Mouse (Mus musculus) ovary, adult 18-20 months (tissue): ENCODE measurements around the gene Fam173b.
"Not testable (repeated sequence)": the region's sequence is repeated elsewhere in the genome, so short reads cannot be mapped to it uniquely, and the experiment has no call there.

Source experiments
- DNase-seq: peaks from one replicate; pipeline ENCODE4 v3.0.0; 2022; ENCODE audit warnings: low spot score, mixed read lengths

Fam173b gene

DNA sequence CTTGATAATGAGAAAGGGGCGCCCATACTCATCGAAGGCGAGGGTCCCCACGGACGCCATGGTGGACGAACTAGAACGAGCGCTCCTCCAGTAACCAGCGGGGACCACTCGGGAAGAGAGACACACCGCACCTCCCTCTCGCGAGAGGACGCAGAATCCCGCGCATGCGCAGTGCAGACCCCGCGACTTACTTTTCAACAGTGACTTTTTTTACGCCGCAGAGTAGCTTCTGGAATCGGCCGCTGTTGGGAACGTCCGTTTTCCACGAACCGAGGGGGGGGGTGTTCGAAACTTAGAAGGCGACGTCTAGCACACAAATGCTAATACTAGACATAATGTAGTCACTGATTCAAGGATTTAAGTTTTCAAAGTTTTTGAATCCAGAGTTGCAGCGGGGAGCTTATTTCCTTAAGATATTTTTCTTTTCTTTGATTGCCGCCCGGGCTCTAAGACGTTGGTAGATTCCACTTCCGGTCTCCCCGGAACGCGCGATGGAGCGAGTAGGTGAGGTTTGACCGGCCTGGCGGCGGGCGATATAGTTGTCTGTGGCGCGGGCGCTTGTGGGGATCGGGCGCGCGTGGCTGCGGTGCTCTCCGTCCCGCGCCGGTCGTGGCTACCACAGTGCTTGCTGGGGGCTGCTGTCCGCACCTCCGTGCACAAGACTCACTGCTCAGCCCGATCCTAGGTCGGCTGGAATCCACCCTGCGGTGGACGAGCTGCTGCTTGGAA, at the start of gene Fam173b, which contains the start of gene Cct5:
TSS of gene Fam173b (plus strand) at position 207 of the 729 bp plus-strand sequence.
TSS of gene Cct5 (minus strand) at position 159 of the 729 bp plus-strand sequence.
- DNase-seq: peak; percentile 96

DNA sequence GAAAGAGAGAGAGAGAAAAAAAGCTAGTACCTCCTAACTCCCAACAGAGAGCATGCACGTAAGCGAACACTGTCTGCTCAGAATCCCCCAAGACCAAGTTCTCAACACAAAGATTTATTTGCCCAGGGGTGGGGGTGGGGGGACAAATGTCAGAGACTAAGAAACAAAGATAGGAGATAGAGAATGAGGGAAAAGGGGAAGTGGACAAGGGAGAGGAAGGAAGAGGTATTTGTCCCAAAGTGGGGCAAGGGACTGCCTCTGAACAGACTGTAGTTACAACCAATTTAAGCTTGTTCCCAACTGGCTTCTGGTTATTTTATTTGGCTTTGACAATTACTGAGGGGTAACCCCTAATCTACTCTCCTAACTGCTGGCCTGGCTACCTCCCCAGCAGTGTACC, 46.8 kb upstream of the Fam173b start:
- DNase-seq: no peak

DNA sequence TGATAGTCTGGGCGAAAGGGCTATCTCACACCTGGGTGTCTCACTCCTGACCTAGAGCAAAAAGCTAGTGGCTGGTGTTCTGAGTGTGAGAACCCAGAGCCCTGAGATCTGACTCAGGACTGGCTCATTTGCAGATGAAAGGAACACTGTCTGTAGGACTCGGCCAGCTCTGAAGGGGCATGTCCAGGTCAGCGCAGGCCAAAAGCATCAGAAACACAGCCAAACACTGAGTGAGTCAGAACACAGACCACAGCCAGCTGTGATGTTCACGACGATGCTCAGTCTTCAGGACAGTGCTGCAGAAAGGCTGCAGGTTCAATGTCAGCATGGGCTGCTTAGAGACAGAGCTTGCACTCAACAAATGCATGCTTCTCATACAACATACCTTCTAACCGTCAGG, 40.3 kb upstream of the Fam173b start:
- no peak for DNase-seq

DNA sequence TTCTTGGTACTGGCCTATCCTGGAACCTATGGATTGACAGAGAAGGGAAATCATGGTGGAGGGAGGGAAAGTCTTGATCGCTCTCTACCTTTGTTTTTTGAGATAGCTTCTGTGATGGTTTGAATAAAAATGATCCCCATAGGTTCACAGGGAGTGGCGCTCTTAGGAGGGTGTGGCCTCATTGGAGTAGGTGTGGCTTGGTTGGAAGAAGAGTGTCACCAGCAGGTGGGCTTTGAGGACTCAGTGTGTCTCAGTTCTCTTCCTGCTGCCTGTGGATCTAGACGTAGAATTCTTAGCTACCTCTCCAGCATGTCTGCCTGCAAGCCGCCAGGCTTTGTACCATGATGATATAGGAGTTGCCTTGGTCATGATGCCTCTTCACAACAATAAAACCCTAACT, 39.7 kb upstream of the Fam173b start:
- DNase-seq: no peak

DNA sequence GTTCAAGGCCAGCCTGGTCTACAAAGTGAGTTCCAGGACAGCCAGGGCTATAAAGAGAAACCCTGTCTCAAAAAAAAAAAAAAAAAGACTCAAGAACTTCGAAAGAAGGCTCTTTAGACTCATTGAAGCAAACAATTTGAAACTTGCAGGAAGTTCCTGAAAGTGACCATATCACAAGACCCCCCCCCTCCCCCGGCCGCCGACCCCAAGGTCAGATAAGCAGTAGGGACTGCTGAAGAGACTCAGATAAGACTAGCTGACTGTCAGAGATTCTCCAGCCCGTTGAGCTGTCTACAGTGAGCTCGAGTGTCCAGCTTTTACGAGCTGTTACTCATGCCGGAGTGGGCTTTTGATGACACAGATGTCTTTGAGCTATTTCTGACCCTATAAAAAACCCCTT, 38.8 kb upstream of the Fam173b start:
- no peak for DNase-seq

DNA sequence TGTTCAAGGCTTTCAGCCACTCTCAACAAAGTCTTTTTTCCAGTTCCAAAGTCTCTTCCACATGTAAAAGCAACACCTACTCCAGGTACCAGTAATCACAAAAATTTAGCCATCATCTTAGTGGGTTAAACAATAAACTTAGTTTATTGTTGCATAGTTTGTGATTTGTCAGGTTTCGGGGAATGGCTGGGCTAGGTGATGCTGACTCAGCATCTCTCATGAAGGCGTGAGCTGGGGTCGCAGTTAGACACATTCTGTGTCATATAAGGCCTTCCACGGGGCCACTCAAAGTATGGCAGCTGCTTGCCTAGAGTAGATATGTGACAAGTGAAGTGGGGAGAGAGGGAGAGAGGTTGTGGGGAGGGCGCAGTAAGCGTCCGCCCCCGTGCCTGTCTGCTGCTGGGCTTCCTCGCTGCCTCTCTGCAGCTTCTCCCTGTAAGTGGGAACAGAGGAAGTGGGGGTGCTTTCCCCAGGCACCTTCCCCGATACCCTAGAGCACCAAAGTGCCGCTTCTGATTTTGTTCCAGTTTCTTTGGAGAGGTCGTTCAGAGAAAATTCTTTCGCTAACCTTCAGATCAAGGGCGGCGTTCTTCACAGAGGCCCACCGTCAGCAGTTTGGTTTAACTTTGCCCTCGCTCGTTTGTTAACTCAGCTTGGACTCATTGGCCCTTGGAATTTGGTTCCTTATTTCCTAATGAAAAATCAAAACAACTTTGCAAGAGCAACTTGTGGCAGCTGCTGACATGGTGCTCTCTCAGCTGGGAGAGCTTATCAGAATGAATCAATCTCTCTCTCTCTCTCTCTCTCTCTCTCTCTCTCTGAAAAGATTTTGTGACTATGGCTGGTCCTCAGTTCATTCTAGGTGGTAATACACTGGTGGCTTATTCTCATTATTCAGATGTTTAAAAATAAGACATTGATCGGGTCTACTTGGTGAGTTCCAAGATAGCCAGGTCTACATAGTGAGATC, 37.8 kb upstream of the Fam173b start:
- peak; percentile 50 for DNase-seq

DNA sequence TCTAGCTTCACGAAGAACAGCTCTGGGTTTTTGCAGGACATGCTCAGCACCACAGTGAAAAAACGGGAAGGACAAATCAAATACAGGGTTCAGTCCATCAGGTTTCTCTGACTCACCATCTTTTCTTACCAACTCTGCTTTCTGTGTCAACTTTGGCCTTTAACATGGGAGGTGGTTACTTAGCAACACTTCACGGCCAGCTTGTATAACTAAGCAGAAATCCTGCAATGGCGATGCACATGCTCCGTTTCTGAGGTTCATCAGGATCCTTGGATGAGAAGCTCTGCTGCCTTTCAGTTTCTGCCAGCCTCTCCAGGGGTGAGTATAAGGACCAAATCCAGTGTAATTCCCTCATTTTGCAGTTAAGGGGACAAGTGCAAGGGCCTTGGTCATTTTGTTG, 36.5 kb upstream of the Fam173b start, which contains the start of gene Cmbl:
TSS of gene Cmbl (plus strand) at position 206 of the 400 bp plus-strand sequence.
- no peak for DNase-seq

DNA sequence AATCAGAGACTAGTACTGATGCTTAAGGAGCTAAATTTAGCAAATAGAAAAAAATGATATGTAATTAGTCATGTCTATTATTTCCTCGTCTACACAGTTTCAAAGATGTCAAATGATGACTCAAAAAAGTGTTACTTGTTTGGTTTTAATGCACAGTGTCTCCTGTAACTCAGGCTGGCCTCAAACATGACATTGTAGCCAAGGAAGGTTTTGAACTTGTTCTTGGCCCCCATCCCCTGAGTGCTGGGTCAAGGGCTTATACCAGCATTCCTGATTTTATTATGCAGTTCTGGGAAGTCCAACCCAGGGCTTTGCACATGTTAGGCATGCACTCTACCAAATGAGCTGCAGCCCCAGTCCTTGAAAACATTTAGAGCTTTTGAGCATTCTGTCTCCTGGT, 35.9 kb upstream of the Fam173b start:
- DNase-seq: no peak

DNA sequence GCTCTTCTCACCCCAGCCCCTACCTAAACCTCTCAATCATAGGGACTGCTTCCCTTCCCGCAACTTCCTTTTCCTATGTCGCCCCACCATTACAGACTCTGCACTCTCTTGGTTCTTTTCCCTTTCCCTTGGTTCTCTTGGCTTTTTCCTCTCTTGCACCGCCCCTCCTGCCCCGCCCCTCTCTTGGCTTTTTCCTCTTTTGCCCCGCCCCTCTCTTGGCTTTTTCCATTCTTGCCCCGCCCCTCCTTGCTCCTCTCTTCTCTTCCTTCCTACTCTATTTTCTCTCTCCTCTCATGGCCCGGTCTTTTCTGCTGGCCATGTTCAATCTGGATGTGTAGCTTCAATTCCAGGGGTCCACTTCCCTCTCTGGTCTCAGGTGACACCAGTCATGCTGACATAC, 34.2 kb upstream of the Fam173b start:
- no peak for DNase-seq

DNA sequence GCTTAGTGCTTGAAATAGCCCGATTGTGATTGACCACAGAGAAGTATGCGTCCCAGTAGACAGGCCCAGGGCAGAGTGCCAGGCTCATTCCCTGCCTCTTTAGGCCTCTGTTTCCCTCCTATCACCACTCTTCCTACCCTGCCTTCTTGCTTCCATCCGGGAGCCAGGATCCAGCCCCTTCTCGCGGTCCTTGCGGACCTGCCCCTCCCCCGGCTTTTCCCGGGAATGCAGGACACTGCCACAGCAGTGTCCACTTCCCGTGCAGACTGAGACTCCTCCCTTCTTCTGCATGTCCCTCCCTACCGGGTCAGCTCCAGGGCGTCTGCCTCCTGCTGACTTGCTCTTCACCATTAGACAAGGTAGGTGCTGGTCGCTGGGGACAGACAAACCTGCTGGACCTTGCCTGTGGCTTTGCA, 33.1 kb upstream of the Fam173b start:
- DNase-seq: peak; percentile 41

DNA sequence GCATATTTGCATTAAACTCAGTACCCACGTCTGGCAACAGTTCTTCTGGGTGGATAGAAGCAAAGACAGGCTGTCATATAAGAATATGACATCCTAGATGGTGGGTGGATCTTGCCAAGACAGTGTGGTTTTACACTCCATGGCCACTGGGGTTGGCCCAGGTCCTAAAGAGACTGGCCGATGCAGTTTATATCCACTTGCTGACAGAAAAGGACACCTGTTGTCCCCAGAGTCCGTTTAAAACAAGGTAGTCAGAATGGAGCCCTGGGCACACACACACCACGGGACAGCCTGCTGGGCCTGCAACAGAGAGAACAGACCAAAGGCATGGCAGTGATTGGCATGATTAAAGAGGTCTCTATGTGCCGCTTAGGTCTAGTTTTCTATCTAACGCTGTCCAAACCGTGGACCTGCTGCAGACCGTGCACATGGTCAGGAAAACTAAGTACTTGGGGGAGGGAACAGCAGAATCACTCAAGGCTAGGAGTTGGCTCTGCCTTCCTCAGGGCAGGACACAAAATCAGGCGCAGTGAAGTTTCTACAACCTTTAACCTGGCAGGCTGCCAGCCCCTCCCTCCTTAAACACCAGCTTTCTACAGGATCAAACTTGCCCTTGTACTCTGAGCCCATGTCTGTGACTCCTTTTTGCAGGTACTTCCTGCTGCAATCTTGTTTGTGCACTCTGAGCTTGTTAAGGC, 32.2 kb upstream of the Fam173b start:
- peak; percentile 50 for DNase-seq

DNA sequence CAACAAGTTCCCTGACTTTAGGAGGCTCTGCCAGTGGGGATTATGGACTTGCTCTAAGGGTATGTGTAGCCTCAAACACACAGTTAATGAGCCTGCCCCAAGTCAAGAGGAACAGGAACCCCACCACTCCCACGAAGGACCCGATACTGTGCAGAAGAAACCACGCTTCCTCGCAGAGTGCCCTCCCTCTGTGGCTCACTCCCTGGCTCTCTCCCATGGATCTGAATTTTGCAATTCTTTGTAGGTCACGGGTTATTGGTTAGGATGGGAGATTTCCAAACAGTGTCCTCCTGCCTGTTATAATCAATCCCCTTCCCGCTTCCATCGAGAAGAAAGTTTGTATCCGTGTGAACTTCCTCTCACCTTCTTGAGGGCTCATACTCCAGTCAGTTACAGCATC, 30.7 kb upstream of the Fam173b start:
- DNase-seq: no peak

DNA sequence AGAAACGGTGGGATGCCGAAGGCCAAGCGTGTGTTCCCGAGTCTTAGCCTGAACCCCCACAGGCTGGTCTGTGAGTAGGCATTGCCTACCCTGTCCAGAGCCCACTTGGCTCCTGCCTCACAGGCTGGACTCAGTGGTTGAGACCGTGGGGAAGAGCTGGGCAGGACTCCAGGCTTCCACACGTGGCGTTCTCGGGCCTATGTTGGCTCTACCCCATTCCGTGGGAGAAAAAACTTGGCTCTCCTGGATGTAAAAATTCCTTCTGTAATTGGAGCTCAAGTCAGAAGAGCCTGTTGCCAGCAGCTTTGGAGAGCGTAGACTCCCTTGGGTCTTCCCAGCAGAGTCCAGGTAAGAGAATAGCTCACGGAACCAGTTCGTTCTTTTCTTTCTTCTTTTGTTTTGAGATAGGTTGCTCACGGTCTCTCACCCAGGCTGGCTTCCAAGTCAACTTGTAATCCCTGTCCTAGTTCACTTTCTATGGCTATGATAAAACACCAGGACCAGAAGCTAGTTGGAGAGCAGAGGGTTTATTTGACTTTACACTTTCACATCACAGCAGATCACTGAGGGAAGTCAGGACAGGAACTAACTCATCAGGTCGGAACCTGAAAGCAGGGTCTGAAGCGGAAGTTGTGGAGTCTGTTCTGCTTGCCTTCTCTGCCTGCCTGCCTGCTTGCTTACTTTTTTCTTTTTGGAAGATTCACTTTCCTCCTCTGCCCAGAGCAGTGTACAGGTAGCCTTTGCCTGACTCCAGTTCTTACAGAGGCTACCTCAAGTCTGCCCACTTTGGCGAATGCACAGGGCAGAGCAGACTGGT, 29.5 kb upstream of the Fam173b start:
- DNase-seq: no peak

DNA sequence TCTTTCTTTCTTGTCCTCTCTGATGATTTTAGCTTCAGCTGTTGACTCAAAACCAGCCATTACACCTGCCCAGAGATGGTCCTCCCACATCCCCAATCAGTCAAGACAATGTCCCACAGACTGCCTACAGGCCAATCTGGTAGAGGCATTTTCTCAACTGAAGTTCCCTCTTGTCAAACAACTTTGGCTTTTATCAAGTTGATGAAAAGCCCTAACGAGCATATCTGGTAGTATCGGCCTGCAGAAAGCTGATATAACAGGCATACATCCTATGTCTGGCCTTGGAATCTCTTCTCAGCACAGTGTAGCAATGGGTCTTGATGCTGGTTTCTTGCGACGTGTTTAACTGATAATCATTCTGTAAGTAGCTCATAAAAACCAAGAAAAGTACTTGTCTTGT, 28.4 kb upstream of the Fam173b start:
- DNase-seq: no peak

DNA sequence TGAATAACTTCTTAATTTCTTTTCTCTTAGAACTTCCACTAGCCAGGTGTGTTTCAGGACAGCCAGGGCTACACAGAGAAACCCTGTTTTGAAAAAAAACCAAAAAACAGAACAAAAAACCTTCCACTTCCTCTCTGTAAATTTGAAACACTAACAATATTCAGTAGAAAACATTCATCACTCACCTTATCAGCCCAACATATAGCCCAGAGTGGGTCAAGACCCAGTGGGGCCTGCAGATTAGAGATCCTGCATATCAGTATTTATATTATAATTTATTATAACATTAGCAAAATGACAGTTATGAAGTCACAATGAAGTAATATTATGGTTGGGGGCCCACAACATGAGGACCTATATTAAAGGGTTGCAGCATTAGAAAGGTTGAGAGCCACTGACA, 28.0 kb upstream of the Fam173b start:
- DNase-seq: no peak

DNA sequence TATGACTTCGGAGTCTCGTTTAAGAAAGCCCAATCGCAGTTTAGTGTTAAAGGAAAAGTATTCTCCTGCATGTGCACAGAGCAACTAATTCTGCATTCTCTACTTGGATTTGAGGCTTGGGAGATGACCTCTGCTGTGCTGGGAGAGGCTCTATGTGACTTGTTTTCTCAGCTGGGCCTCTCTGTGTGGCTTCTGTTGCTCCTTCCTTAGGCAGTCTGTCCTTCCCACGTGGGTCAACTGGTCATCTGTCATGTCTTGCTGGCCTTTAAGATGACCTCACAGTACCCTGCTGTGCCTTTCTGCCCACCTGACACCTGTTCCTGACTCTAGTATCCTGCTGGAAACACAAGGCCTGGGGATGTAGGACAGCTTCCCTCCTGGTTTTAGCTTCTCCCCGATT, 25.6 kb upstream of the Fam173b start:
- DNase-seq: no peak

DNA sequence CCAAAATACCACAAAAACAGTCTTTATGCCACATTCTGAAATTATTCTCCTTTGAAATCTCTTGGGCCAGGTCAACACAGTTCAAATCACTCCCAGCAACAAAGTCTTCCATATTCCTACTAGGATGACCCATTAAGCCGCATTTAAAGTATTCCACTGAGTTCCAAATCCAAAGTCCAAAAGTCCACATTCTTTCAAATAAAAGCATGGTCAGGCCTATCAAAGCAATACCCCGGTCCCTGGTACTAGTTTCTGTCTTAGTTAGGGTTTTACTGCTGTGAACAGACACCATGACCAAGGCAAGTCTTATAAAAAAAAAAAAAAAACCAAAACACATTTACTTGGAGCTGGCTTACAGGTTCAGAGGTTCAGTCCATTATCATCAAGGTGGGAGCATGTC, 20.6 kb upstream of the Fam173b start:
- not testable (repeated sequence) for DNase-seq

DNA sequence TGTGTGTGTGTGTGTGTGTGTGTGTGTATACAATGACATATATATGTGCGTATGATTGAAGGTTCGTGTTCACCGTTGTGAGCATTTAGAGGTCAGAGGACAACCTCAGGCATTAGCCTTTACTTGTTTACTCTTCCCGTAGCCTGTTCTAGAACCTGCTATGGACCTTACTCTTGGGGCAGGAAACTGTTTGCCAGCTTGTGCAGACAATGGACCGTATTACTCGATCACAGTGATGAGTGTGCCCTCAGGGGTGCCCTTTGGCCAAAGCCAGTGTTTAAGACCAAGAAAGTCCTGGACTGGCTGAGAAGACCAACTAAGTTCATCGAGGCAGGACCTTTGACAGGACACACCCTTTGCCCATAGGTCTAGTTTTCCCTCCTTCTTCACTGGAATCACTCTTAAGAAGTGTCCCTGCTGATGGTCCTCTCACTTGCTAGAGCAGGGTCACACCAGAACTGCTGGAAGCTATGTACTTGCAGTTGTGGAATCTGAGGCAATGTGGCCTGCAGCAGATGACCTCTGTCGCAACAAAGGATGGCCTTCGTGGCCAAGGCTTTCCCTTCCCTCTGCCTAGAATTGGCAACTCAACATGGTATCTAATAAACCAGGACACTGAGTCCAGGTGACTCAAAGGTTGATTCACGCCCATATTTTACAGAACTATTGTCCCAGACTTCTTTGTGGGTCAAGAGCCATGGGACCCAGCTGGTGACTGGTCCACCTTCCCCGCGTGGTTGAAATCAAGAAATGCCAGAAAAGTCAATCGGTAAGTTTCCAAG, 18.2 kb upstream of the Fam173b start:
- no peak for DNase-seq

DNA sequence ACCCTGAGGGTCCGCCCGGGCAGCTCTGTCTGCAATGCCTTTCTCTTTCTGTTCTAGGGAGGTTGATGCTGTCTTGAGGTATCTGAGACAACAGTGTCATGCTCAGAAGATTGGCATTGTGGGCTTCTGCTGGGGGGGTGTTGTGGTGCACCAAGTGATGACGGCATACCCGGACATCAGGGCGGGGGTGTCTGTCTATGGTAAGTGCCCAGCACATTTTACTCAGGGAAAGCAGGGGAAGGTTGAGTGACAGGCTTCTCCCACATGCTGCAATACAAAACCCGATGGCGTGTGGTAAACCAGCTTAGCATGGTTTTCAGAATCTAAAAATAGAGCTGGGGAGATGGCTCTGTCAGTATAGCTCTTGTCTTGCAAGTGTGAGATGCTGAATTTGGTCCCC, 16.4 kb upstream of the Fam173b start:
- DNase-seq: no peak

DNA sequence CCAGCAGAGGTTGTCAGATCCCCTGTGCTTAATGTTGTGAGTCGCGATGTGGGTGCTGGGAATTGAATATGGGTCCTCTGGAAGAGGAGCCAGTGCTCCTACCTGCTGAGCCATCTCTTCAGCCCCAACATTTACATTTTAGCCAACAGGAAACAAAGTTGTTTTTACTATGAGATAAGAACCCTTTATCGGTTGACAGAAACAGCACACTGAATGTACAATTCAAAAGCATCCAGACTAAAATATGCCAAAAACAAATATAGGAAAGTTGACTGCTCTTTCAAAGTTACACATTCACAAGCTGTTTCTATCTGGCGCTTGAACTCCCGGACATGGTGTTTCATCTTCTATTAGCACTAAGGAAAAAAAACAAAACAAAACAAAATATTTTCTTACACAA, 15.6 kb upstream of the Fam173b start:
- DNase-seq: no peak

DNA sequence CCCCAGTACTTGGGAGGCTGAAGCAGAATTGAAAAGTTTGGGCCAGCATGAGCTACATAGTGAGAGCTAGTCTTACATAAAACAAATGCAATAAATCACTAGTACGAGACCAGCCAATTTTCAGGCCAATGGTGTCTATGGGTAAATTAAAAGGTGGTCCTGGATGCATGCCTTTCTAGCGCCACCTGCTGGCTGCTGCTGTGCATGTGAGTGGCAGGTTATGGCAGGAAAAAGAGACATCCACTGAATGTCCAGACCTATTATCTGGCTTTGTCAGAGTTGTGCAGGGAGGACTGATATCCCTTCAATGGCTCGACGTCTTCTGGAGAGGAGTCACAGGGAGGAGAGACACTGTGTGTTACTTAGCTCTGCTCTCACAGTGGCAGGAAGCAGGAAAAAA, 15.1 kb upstream of the Fam173b start:
- DNase-seq: peak; percentile 55
